Mouse (Mus musculus) heart, postnatal 36 days (tissue): ENCODE results near the gene Ripply2. TPM values are rescaled to one million over a fixed set of nuclear protein-coding genes. Genes with fewer than 3 reads are reported as not detected.
"Not testable (repeated sequence)": the region's sequence is repeated elsewhere in the genome, so short reads cannot be mapped to it uniquely, and the experiment has no call there.

Experiments
- DNase-seq, 2 experiments: peaks; one replicate each; pipeline ENCODE4 v3.0.0; 2021 to 2022
- intact Hi-C: fragments of 180-260 bp; cut with DNase I; formaldehyde crosslinking; loops from one replicate; pipeline ENCODE4 v1.15.1; 2025
- total RNA-seq, 2 experiments: library from RNA; stranded (reverse); gene quantifications; 2 replicates each; pipeline ENCODE4 v1.2.3; 2021

Ripply2 gene
- total RNA-seq, result not detected

DNA sequence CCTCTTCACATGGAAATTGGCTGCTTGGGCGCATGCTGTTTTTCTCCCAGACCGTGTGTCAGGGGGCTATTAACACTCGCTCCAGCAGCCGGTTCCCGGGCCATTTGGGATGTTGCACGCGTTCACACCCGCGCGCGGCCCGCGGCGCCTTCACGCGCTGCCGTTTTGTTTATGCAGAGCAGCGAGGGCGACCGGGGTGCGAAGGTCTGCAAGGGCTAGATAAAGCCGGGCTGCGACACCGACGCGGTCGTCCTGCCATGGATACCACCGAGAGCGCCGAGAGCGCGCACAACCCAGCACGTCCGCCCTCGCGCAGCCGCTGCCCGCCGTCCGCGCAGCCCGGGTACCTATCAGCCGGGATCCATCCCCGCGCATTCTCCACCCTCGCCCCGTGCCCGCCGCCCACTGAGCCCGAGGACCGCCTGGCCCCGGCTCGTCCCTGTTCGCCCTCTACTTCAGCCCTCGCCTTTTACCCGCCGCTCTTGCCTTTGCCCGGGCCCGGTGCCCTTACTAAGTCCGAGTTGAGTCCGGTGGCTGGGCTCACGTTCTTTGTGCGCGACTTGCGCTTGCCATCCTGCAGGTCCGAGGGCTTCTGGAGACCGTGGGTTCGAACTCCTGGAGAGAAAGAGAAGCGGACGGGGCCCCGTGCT is at the start of gene Ripply2:
TSS of gene Ripply2 (plus strand) at position 250 of the 650 bp plus-strand sequence.
- intact Hi-C loops, result no loop called here
- no peak for DNase-seq

DNA sequence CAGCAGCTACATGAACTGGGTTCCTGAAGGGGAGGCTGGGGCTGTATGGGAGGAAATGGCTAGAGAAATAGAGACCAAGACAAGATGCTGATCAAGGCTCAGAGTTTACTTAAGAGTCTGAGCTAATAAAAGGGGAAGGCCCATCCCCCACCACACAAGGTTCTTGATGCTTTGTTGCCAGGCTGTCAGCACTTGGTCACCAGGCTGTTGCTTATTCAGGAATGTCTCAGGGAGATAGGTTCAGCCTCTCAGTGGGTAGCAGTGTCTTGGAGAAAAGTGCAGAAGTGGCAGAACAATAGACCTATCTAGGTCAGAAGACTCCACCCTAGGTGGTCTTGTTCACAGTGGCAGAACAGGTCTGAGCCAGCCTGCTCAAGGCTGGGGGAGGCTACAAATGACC is 42.9 kb upstream of the Ripply2 start:
- intact Hi-C loops, DNase-seq: not testable (repeated sequence)

- intact Hi-C loops, result no loop called here
- DNase-seq, result no peak
These were observed 41.8 kb upstream of the Ripply2 start for GRCm38 (mm10) chr9:86973562-86973961.

GRCm38 (mm10) chr9:86976896-86977295 is 38.4 kb upstream of the Ripply2 start:
- DNase-seq, result no peak
- intact Hi-C loops, result no loop called here

GRCm38 (mm10) chr9:86978257-86978907 is 37.0 kb upstream of the Ripply2 start:
- DNase-seq, result no peak
- intact Hi-C loops, result no loop called here

DNA sequence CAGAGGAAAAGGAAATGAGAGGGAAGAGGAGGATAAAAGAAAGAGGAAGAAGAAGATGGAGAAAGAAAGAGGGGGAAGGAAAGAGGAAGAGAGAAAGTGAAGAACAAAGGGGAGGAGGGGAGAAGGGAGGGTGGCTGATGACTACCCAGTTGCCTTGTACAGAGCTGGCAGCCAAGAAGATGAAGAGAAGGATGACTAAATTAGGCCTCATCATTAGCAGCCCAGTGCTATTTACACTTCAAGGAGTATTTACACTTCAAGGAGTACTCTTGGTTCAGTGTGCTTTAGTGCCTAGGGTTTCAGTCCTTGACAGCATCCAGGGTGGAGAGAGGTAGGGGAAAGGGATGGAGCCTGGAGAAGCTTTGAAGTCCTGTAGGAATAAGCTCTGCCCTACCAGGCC is 35.3 kb upstream of the Ripply2 start:
- intact Hi-C loops, result no loop called here
- no peak for DNase-seq

GRCm38 (mm10) chr9:86980942-86981341 is 34.4 kb upstream of the Ripply2 start:
- no peak for DNase-seq
- intact Hi-C loops, result no loop called here

DNA sequence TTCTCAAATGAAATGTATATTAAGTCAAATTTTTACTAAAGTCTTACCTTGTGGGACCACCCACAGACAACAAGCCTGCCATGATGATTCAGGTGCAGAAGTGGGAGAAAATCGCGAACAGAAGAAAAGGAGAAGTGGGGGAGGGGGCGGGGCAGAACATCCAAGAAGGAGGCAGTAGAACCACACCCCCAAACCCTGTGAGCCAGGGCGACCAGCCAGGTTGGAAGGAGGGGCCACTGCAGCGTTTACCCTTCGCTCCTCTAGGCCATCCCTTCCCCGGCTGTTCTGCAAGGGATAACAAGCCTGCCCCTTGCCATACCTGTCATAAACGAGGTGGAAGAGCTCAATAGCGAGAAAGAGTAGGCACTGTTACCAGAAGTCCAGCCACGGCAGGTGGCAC is 33.8 kb upstream of the Ripply2 start:
- intact Hi-C loops, result no loop called here
- DNase-seq, result no peak

- intact Hi-C loops, result no loop called here
- DNase-seq, result no peak
These were observed 30.8 kb upstream of the Ripply2 start for GRCm38 (mm10) chr9:86984583-86984982.

DNA sequence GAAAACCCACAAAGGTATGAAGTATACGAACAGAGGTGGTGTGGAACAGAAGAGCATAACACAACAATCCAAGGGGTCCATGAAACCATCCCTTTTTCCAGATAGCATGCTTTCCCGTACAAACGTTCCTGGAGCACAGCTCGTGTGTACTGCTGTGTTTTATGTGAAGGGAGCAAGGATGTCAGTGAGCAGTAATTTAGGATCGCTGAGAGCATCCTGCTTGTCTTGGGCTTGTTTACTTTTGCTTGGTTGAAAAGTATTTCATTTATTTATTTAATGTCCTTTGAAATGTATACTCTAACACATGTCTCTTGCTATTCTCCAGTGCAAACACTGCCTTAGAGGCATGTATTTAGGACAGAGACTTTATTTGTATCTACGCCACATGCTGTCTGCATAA is 30.2 kb upstream of the Ripply2 start:
- DNase-seq, result no peak
- intact Hi-C loops, result no loop called here

DNA sequence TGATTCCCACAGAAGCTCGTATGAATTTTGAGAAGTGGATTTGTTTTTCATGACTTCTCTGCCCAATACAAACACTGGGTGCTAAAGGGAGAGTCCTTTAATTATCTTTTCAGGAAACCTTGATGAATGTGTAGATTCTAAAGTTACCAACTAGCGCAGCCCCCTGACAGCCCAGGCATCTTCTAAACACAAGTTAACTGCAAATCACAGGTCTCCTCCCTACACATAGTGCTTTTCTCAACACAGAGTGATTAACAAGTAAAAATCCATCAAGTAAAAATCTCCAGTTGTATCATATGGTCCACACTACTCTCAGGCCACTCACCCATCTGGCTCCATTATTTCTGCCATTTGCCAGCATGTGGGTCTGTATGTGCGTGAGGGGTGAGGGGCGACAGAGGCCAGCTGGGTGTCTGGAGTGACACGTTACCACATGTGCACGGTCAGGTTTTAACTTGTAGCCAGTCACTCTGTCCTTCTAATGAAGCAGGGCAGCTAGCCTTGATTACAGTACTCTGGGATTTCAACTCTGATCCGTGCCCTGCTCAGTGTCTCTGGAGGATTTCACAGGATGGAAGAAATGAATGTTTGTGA is 28.5 kb upstream of the Ripply2 start:
- DNase-seq, result no peak
- intact Hi-C loops, result no loop called here

- intact Hi-C loops, result no loop called here
- DNase-seq, result no peak
These were observed 25.5 kb upstream of the Ripply2 start for GRCm38 (mm10) chr9:86989822-86990221.

DNA sequence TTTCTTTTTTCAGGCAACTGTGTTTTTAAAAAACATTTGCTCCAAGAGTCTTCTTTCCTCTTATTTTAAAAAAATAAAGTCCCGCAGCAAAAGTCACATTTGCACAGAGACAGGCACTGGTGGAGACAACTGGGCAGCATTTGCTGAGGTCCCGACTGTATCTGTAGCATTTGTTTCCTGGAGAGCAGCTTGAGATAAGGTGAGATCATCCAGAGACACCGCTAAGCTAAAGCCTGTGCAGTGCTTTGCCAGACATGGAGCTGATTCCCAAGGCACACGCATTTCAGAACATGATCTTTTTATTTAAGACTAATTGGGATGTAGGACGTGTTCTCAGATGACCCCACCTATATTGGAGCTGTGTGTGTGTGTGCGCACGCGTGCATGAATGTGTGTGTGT is 23.6 kb upstream of the Ripply2 start:
- intact Hi-C loops, result no loop called here

DNA sequence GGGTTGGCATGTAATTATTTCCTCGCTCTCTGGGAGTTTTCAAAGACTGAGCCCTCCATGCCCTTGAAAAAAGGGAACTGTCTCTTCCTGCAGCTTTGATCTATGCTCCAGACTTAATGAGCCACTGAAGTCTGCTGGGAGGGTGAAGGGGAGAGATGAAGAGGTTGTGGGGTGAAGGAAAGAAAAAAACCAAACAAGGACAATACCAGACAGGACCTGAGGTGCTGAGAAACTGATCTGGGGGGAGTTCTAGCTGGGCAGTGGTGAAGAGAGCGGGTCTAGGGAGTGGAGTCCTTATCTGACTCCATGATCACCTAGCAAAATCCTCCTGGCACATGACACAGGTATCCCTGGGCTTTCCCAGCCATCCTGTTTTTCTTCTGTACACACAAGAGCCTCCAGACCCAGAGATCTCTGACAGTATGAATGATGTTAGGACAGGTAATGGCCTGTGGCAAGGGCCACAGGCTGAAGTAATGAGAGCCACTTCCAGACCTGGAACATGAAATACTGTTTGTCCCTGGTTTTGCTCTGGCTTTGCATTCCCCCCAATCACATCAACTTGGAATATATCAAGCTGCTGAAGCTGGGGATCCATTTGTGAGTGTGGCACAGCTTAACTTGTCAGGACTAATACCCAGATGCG is 18.2 kb upstream of the Ripply2 start:
- intact Hi-C loops, result no loop called here
- DNase-seq, result no peak

More for the DNA sequence above, 23.6 kb upstream of the Ripply2 start:
- DNase-seq, result no peak

- no peak for DNase-seq
- intact Hi-C loops, result no loop called here
These were observed 15.3 kb upstream of the Ripply2 start for GRCm38 (mm10) chr9:86999956-87000582.

GRCm38 (mm10) chr9:87004701-87005434 is 10.5 kb upstream of the Ripply2 start:
- DNase-seq, result no peak

GRCm38 (mm10) chr9:87005435-87005779 is 9.9 kb upstream of the Ripply2 start:
- intact Hi-C loops, result no loop called here

More at GRCm38 (mm10) chr9:87004701-87005434, 10.5 kb upstream of the Ripply2 start:
- intact Hi-C loops, result no loop called here

GRCm38 (mm10) chr9:87008507-87008906 is 6.8 kb upstream of the Ripply2 start:
- intact Hi-C loops, result no loop called here
- DNase-seq, result no peak

More at GRCm38 (mm10) chr9:87005435-87005779, 9.9 kb upstream of the Ripply2 start:
- peak in 1 of 2 experiments; percentile 9 for DNase-seq

GRCm38 (mm10) chr9:87008919-87009318 is 6.4 kb upstream of the Ripply2 start:
- intact Hi-C loops, result no loop called here
- no peak for DNase-seq

DNA sequence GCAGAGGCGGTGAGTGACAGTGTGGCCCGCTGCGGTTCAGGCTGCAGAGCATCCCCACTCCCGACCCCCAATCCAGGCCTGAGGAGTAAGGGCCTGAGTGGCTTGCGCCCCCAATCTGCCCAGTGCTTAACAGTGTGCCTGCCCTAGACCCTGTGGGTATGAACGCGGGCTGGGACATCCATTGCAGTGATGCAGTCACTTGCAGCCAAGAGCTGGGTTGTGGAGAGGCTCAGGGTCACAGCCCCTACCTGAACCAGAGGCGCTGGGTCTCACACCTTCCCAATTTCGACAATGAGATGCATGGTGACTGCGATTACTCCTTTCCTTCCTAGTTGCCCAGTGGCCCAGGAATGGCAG is 579 bp downstream of the Ripply2 start:
- DNase-seq, result no peak
- intact Hi-C loops, result no loop called here
